Mouse (Mus musculus) megakaryocyte, embryonic 14.5 days (primary cell): ENCODE data around the gene Mcu. TPM values are rescaled to one million over a fixed set of nuclear protein-coding genes. Genes with fewer than 3 reads are reported as not detected.

ENCODE experiments used
- H3K27me3 ChIP-seq: replicated peaks from 2 replicates; pipeline ENCODE3; 2012; ENCODE audit warnings: inconsistent platforms
- H3K36me3 ChIP-seq: replicated peaks from 2 replicates; pipeline ENCODE3; 2012; ENCODE audit warnings: low read length, inconsistent platforms, mixed read lengths
- H3K4me1 ChIP-seq: 2 replicates; pipeline ENCODE4 v1.6.1; 2012; ENCODE audit warnings: inconsistent platforms
- H3K4me3 ChIP-seq: replicated peaks from 2 replicates; pipeline ENCODE3; 2012; ENCODE audit warnings: moderate library complexity, mild to moderate bottlenecking, inconsistent platforms
- H3K9me3 ChIP-seq: 2 replicates; pipeline ENCODE4 v1.6.1; 2012; ENCODE audit warnings: inconsistent platforms
- FLI1 ChIP-seq: IDR thresholded peaks from 2 replicates; pipeline ENCODE4 v1.6.1; 2012; ENCODE audit warnings: low read length, inconsistent platforms, mixed read lengths
- GATA1 ChIP-seq: IDR thresholded peaks from 3 replicates; pipeline ENCODE4 v1.6.1; 2012; ENCODE audit warnings: mixed read lengths, low read length, inconsistent platforms, borderline replicate concordance
- polyA plus RNA-seq: library from polyadenylated mRNA; stranded (reverse); fragments of >175 nt; gene quantifications from 2 replicates; pipeline ENCODE4 v1.2.3, GENCODE M21; 2012; ENCODE audit warnings: low replicate concordance; ENCODE audit not compliant: insufficient read depth

Mcu gene
- polyA plus RNA-seq, 1 experiment = 38.7 TPM

- TF ChIP-seq FLI1 (no peak), GATA1 (no peak)
- H3K9me3 ChIP-seq = no peaks in the 10 kb centered on the region
- peaks cover 67% of the 10 kb centered on the region for H3K4me1 ChIP-seq
- no peaks in the 10 kb centered on the region for H3K27me3 ChIP-seq
- H3K4me3 ChIP-seq = no peak overlapping the region
- H3K36me3 ChIP-seq = peaks cover 70% of the 10 kb centered on the region
Observed at GRCm38 (mm10) chr10:59527819-59528218, 88.7 kb downstream of the Mcu start.

- no peak for TF ChIP-seq GATA1
- TF ChIP-seq FLI1 = no peak
- Histone ChIP-seq H3K4me3 (no peak overlapping the region), H3K4me1 (peaks cover 70% of the 10 kb centered on the region), H3K9me3 (no peaks in the 10 kb centered on the region), H3K27me3 (no peaks in the 10 kb centered on the region), H3K36me3 (peaks cover 70% of the 10 kb centered on the region)
Observed at GRCm38 (mm10) chr10:59527311-59527710, 89.2 kb downstream of the Mcu start.

GRCm38 (mm10) chr10:59524675-59525074 lies 91.8 kb downstream of the Mcu start:
- no peaks in the 10 kb centered on the region for H3K9me3 ChIP-seq
- TF ChIP-seq FLI1 = no peak
- TF ChIP-seq GATA1 = no peak

GRCm38 (mm10) chr10:59523826-59524331 lies 92.6 kb downstream of the Mcu start:
- Histone ChIP-seq H3K9me3 (no peaks in the 10 kb centered on the region), H3K36me3 (peaks cover 78% of the 10 kb centered on the region), H3K4me3 (no peak overlapping the region), H3K27me3 (no peaks in the 10 kb centered on the region), H3K4me1 (peaks cover 64% of the 10 kb centered on the region)
- TF ChIP-seq FLI1 (no peak), GATA1 (no peak)

More at GRCm38 (mm10) chr10:59524675-59525074, 91.8 kb downstream of the Mcu start:
- Histone ChIP-seq H3K36me3 (peaks cover 76% of the 10 kb centered on the region), H3K4me1 (peaks cover 64% of the 10 kb centered on the region), H3K27me3 (no peaks in the 10 kb centered on the region), H3K4me3 (no peak overlapping the region)

GRCm38 (mm10) chr10:59520701-59521100 lies 95.8 kb downstream of the Mcu start:
- TF ChIP-seq GATA1 (no peak), FLI1 (no peak)
- Histone ChIP-seq H3K4me3 (no peak overlapping the region), H3K9me3 (no peaks in the 10 kb centered on the region), H3K4me1 (peaks cover 75% of the 10 kb centered on the region), H3K36me3 (peaks cover 82% of the 10 kb centered on the region), H3K27me3 (no peaks in the 10 kb centered on the region)

GRCm38 (mm10) chr10:59519411-59519810 lies 97.1 kb downstream of the Mcu start:
- TF ChIP-seq GATA1 (no peak), FLI1 (no peak)
- H3K36me3 ChIP-seq = peaks cover 78% of the 10 kb centered on the region
- H3K4me1 ChIP-seq = peaks cover 76% of the 10 kb centered on the region
- H3K4me3 ChIP-seq = no peak overlapping the region
- no peaks in the 10 kb centered on the region for H3K9me3 ChIP-seq
- H3K27me3 ChIP-seq = no peaks in the 10 kb centered on the region

GRCm38 (mm10) chr10:59517201-59517600 lies 99.3 kb downstream of the Mcu start:
- peaks cover 76% of the 10 kb centered on the region for H3K36me3 ChIP-seq

GRCm38 (mm10) chr10:59514739-59515464 lies 101.6 kb downstream of the Mcu start:
- no peaks in the 10 kb centered on the region for H3K27me3 ChIP-seq
- H3K9me3 ChIP-seq = no peaks in the 10 kb centered on the region
- no peak overlapping the region for H3K4me3 ChIP-seq
- H3K4me1 ChIP-seq = peaks cover 94% of the 10 kb centered on the region
- H3K36me3 ChIP-seq = peaks cover 70% of the 10 kb centered on the region
- TF ChIP-seq FLI1 (no peak), GATA1 (no peak)

More at GRCm38 (mm10) chr10:59517201-59517600, 99.3 kb downstream of the Mcu start:
- peaks cover 80% of the 10 kb centered on the region for H3K4me1 ChIP-seq
- H3K27me3 ChIP-seq = no peaks in the 10 kb centered on the region
- H3K4me3 ChIP-seq = no peak overlapping the region
- TF ChIP-seq GATA1 (no peak), FLI1 (no peak)
- no peaks in the 10 kb centered on the region for H3K9me3 ChIP-seq

GRCm38 (mm10) chr10:59512173-59512572 lies 104.3 kb downstream of the Mcu start:
- Histone ChIP-seq H3K36me3 (peaks cover 72% of the 10 kb centered on the region), H3K4me1 (peaks cover 97% of the 10 kb centered on the region), H3K4me3 (peak overlapping the region; percentile 82), H3K9me3 (peaks cover 3% of the 10 kb centered on the region; the same call in 1 of the 2 replicates), H3K27me3 (no peaks in the 10 kb centered on the region)
- no peak for TF ChIP-seq FLI1
- no peak for TF ChIP-seq GATA1

- TF ChIP-seq FLI1 = no peak
- peak; percentile 64; the same call in 1 of the 3 replicates for TF ChIP-seq GATA1
- peaks cover 99% of the 10 kb centered on the region for H3K4me1 ChIP-seq
- H3K36me3 ChIP-seq = peaks cover 73% of the 10 kb centered on the region
- H3K9me3 ChIP-seq = peaks cover 3% of the 10 kb centered on the region; the same call in 1 of the 2 replicates
- H3K4me3 ChIP-seq = peak overlapping the region; percentile 82
- no peaks in the 10 kb centered on the region for H3K27me3 ChIP-seq
Observed at GRCm38 (mm10) chr10:59511427-59511963, 105.0 kb downstream of the Mcu start.
